Mouse (Mus musculus) heart, postnatal 0 days (tissue): ENCODE data around the gene Kcnma1. TPM values are rescaled to one million over a fixed set of nuclear protein-coding genes. Genes with fewer than 3 reads are reported as not detected.
A peak's percentile ranks its signal among the peaks of the same experiment; 100 is the strongest.

ENCODE experiments used
- ATAC-seq: fragments of 200-750 bp; cut with Nextera tagmentation; 2 replicates; pipeline ENCODE4 v1.8.0; 2017; ENCODE audit warnings: low read depth, moderate number of reproducible peaks, moderate library complexity; ENCODE audit not compliant: insufficient read depth
- DNase-seq: peaks from one replicate; pipeline ENCODE4 v3.0.0-alpha.2; 2016; ENCODE audit warnings: low spot score
- H3K27ac ChIP-seq: fragments of 300-500 bp; sonication (generic); 2 replicates; pipeline ENCODE4 v1.5.1; 2014; ENCODE audit warnings: low read depth, mild to moderate bottlenecking
- H3K27me3 ChIP-seq: fragments of 300-500 bp; sonication (generic); 2 replicates; pipeline ENCODE4 v1.6.1; 2014; ENCODE audit warnings: low read length, mixed read lengths; ENCODE audit not compliant: control insufficient read depth, insufficient read depth
- H3K36me3 ChIP-seq: fragments of 300-500 bp; sonication (generic); replicated peaks from 2 replicates; pipeline ENCODE4 v1.6.1; 2014; ENCODE audit warnings: low read length, mixed read lengths; ENCODE audit not compliant: control insufficient read depth, insufficient read depth
- H3K4me1 ChIP-seq: fragments of 300-500 bp; sonication (generic); 2 replicates; pipeline ENCODE4 v1.6.1; 2014; ENCODE audit warnings: antibody characterized with exemption; ENCODE audit not compliant: control insufficient read depth, insufficient read depth
- H3K4me2 ChIP-seq: fragments of 300-500 bp; sonication (generic); 2 replicates; pipeline ENCODE4 v1.6.1; 2014; ENCODE audit warnings: low read depth, mild to moderate bottlenecking, low read length, moderate library complexity
- H3K4me3 ChIP-seq: fragments of 300-500 bp; sonication (generic); 2 replicates; pipeline ENCODE4 v1.5.1; 2014; ENCODE audit warnings: low read depth, low read length
- H3K9ac ChIP-seq: fragments of 300-500 bp; sonication (generic); replicated peaks from 2 replicates; pipeline ENCODE4 v1.6.1; 2014; ENCODE audit warnings: low read depth, low read length, mixed read lengths
- H3K9me3 ChIP-seq: fragments of 300-500 bp; sonication (generic); replicated peaks from 2 replicates; pipeline ENCODE4 v1.6.1; 2016; ENCODE audit warnings: low read length; ENCODE audit not compliant: control insufficient read depth
- CTCF ChIP-seq: IDR thresholded peaks from 2 replicates; pipeline ENCODE4 v1.5.1; 2016; ENCODE audit warnings: antibody characterized with exemption, control low read depth, low read depth
- EP300 ChIP-seq: IDR thresholded peaks from 2 replicates; pipeline ENCODE4 v1.6.1; 2016; ENCODE audit warnings: antibody characterized with exemption, low read depth
- WGBS: fragments of 180-500 bp; shearing (Covaris S2); extraction: QIAGEN DNeasy Blood & Tissue Kit; methylation state at CpG from one replicate; pipeline ENCODE4 v1.1.7; 2014; 5-methylcytosine and 5-hydroxymethylcytosine counted together
- polyA plus RNA-seq: library from polyadenylated mRNA; unstranded; fragments of >200 nt; fragmentation: Nextera tagmentation; extraction: Ambion mirVana; gene quantifications from 2 replicates; pipeline ENCODE4 v1.2.1, GENCODE M21; 2015
- total RNA-seq: library from RNA; depleted of rRNA; stranded (reverse); fragments of >200 nt; gene quantifications from 2 replicates; pipeline ENCODE4 v1.2.3, GENCODE M21; 2014; ENCODE audit warnings: low replicate concordance; rRNA removed

Kcnma1 gene
- total and polyA plus RNA-seq, 2 experiments from 2014 or later: 0.10 to 1.3 TPM

- Histone ChIP-seq H3K36me3 (no peaks in the 10 kb centered on the region), H3K27ac (no peak overlapping the region), H3K9ac (no peak overlapping the region), H3K4me3 (no peak overlapping the region), H3K4me2 (no peak overlapping the region), H3K4me1 (0 out of 2 replicates have a peak, but pooled peaks cover 3% of the 10 kb centered on the region), H3K27me3 (no peaks in the 10 kb centered on the region), H3K9me3 (no peaks in the 10 kb centered on the region)
- DNase-seq (peak; percentile 9), ATAC-seq (no peak)
- no peak for TF ChIP-seq EP300
- peak; percentile 38; the same call in 1 of the 2 replicates for TF ChIP-seq CTCF
- 37% methylated on average over 4 of the region's 4 CpGs for WGBS
These were observed 747.6 kb downstream of the Kcnma1 start for GRCm38 (mm10) chr14:23266554-23267309.

- ATAC-seq (no peak), DNase-seq (no peak)
- Histone ChIP-seq H3K4me1 (no peaks in the 10 kb centered on the region), H3K9ac (no peak overlapping the region), H3K27me3 (no peaks in the 10 kb centered on the region), H3K4me3 (no peak overlapping the region), H3K9me3 (no peaks in the 10 kb centered on the region), H3K36me3 (no peaks in the 10 kb centered on the region), H3K4me2 (no peak overlapping the region), H3K27ac (no peak overlapping the region)
- WGBS: 82% methylated on average over 4 of the region's 4 CpGs
- TF ChIP-seq EP300 (no peak), CTCF (no peak)
These were observed 761.1 kb downstream of the Kcnma1 start for GRCm38 (mm10) chr14:23253154-23253553.

- no peak overlapping the region for H3K4me3 ChIP-seq
- peaks cover 21% of the 10 kb centered on the region for H3K4me1 ChIP-seq
- WGBS: 71% methylated on average over 5 of the region's 5 CpGs
- peak overlapping the region; percentile 97 for H3K27ac ChIP-seq
- TF ChIP-seq CTCF (no peak), EP300 (no peak)
- no peaks in the 10 kb centered on the region for H3K27me3 ChIP-seq
- no peaks in the 10 kb centered on the region for H3K36me3 ChIP-seq
- no peak for DNase-seq
- no peak overlapping the region; the same call in 1 of the 2 replicates for H3K9ac ChIP-seq
- H3K9me3 ChIP-seq: no peaks in the 10 kb centered on the region
- no peak; the same call in 1 of the 2 replicates for ATAC-seq
- H3K4me2 ChIP-seq: no peak overlapping the region
These were observed 769.8 kb downstream of the Kcnma1 start for GRCm38 (mm10) chr14:23244446-23244845.

GRCm38 (mm10) chr14:23243857-23244256 lies 770.4 kb downstream of the Kcnma1 start:
- Histone ChIP-seq H3K27me3 (no peaks in the 10 kb centered on the region), H3K4me3 (no peak overlapping the region), H3K4me1 (peaks cover 21% of the 10 kb centered on the region), H3K36me3 (no peaks in the 10 kb centered on the region), H3K9me3 (no peaks in the 10 kb centered on the region), H3K27ac (peak overlapping the region; percentile 97), H3K4me2 (no peak overlapping the region; the same call in 1 of the 2 replicates), H3K9ac (peak overlapping the region; percentile 26; the same call in 1 of the 2 replicates)
- peak; percentile 98 for ATAC-seq
- DNase-seq: peak; percentile 92
- TF ChIP-seq EP300 (no peak), CTCF (no peak)

Other genes with a start within 250 kb of the Kcnma1 start
- 12.3 and 29.2 TPM in 2 replicates for gene Dlg5, start 231.4 kb upstream of the Kcnma1 start, total RNA-seq
- gene Dlg5, start 231.4 kb upstream of the Kcnma1 start, polyA plus RNA-seq: 2.6 TPM in 2 replicates